Mouse (Mus musculus) hindbrain, embryonic 13.5 days (tissue): ENCODE results near the gene Olfr414. TPM values are rescaled to one million over a fixed set of nuclear protein-coding genes. Genes with fewer than 3 reads are reported as not detected.

Experiments used
- polyA plus RNA-seq: library from polyadenylated mRNA; unstranded; fragments of >200 nt; fragmentation: Nextera tagmentation; extraction: Ambion mirVana; gene quantifications from 2 replicates; pipeline ENCODE4 v1.2.1, GENCODE M21; 2015

Gene Olfr414
- polyA plus RNA-seq, 1 experiment from 2014 or later, result not detected

Other genes starting within 250 kb of the Olfr414 start
- gene Olfr419, start 172.0 kb upstream of the Olfr414 start, polyA plus RNA-seq, result not detected in 2 replicates
- gene Mptx1, start 93.5 kb upstream of the Olfr414 start, polyA plus RNA-seq, result not detected in 2 replicates
- gene Olfr417, start 58.9 kb upstream of the Olfr414 start, polyA plus RNA-seq, result not detected in 2 replicates
- gene Olfr248, start 33.0 kb upstream of the Olfr414 start, polyA plus RNA-seq, result not detected in 2 replicates
- not detected in 2 replicates for gene Olfr220, start 18.0 kb downstream of the Olfr414 start, polyA plus RNA-seq
- 7.5 and 8.3 TPM in 2 replicates for gene Fmn2, start 77.8 kb downstream of the Olfr414 start, polyA plus RNA-seq